Mouse (Mus musculus) forebrain, embryonic 10.5 days (tissue): ENCODE results near the gene Ppm1h. TPM values are rescaled to one million over a fixed set of nuclear protein-coding genes. Genes with fewer than 3 reads are reported as not detected.

Experiments
- DNase-seq: peaks from one replicate; pipeline ENCODE4 v3.0.0-alpha.2; 2017; ENCODE audit warnings: low spot score; ENCODE audit errors: extremely low spot score
- H3K27ac ChIP-seq: fragments of 300-500 bp; sonication (generic); 2 replicates; pipeline ENCODE4 v1.5.1; 2016; ENCODE audit warnings: mild to moderate bottlenecking
- H3K27me3 ChIP-seq: fragments of 300-500 bp; sonication (generic); 2 replicates; pipeline ENCODE4 v1.6.1; 2016; ENCODE audit warnings: mild to moderate bottlenecking; ENCODE audit not compliant: poor library complexity, severe bottlenecking
- H3K36me3 ChIP-seq: fragments of 300-500 bp; sonication (generic); replicated peaks from 2 replicates; pipeline ENCODE4 v1.6.1; 2016; ENCODE audit warnings: mild to moderate bottlenecking, moderate library complexity
- H3K4me1 ChIP-seq: fragments of 300-500 bp; sonication (generic); 2 replicates; pipeline ENCODE4 v1.6.1; 2016
- H3K4me3 ChIP-seq: fragments of 300-500 bp; sonication (generic); 2 replicates; pipeline ENCODE4 v1.5.1; 2016; ENCODE audit warnings: mild to moderate bottlenecking, moderate library complexity
- H3K9me3 ChIP-seq: fragments of 300-500 bp; sonication (generic); 2 replicates; pipeline ENCODE4 v1.6.1; 2016; ENCODE audit warnings: mild to moderate bottlenecking, moderate library complexity
- WGBS: fragments of 180-500 bp; shearing (Covaris S2); methylation state at CpG from one replicate; pipeline ENCODE4 v1.1.7; 2016; 5-methylcytosine and 5-hydroxymethylcytosine counted together
- polyA plus RNA-seq: library from polyadenylated mRNA; unstranded; fragments of >200 nt; fragmentation: Nextera tagmentation; extraction: Ambion mirVana; gene quantifications from 2 replicates; pipeline ENCODE4 v1.2.1, GENCODE M21; 2016

The Ppm1h gene
- polyA plus RNA-seq, 1 experiment from 2014 or later, result 2.7 TPM

DNA sequence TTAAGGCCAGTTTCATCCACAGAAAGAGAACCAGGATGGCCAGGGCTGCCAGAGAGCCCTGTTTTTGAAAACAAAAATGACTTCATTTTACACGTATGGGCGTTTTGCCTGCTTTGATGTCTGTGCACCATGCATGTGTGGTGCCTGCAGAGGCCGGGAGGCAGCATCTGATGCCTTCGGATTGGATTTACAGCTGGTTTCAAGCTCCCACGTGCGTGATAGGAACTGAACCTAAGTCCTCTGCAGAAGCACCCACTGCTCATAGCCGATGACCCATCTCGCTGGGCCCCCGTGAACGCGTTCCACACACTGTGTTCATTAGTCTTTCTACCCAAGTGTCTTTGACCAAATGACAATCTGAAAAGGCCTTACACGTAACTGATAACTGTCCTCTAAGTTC is 301.6 kb downstream of the Ppm1h start:
- H3K36me3 ChIP-seq, result peaks cover 50% of the 10 kb centered on the region

DNA sequence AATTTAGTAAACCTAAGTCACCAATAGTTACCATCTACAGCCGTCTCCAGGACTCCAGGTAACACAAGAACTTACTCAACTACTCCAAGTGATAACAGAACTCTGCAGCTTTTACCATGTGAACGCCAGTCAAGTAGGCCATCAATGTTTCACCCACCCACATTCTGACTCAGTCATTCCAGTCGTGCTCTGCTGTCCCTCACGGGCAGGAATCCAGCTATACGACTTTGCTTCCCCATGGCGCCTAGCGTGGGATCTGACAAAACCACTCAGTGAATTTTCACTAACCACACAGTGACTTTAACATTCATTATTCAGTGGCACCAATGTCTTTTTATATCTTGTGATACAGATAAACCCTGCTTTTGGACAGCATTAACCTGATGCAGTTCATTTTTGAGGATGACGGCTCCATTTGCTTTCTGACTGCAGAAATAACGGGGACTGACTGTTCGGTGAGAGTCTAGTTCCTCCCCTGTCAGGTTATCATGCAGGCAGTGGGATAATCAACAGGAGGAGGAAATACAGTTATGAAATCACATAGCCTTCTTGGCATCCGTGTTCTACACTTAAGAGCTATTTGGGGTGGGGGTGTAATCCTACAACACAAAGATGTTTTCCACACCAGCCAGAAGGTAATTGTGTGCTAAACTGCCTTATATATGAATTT is 304.5 kb downstream of the Ppm1h start:
- DNase-seq, result no peak
- peak overlapping the region; percentile 89 for H3K4me3 ChIP-seq
- H3K36me3 ChIP-seq, result peaks cover 50% of the 10 kb centered on the region
- no peaks in the 10 kb centered on the region for H3K27me3 ChIP-seq
- H3K27ac ChIP-seq, result no peak overlapping the region
- H3K9me3 ChIP-seq, result peaks cover 19% of the 10 kb centered on the region
- H3K4me1 ChIP-seq, result peaks cover 33% of the 10 kb centered on the region
- 93% methylated on average over 11 of the region's 11 CpGs for WGBS

More for the DNA sequence above, 301.6 kb downstream of the Ppm1h start:
- peaks cover 20% of the 10 kb centered on the region for H3K4me1 ChIP-seq
- no peak overlapping the region for H3K4me3 ChIP-seq
- H3K9me3 ChIP-seq, result peaks cover 19% of the 10 kb centered on the region
- no peaks in the 10 kb centered on the region for H3K27me3 ChIP-seq
- 96% methylated on average over 12 of the region's 12 CpGs for WGBS
- no peak for DNase-seq
- no peak overlapping the region for H3K27ac ChIP-seq

DNA sequence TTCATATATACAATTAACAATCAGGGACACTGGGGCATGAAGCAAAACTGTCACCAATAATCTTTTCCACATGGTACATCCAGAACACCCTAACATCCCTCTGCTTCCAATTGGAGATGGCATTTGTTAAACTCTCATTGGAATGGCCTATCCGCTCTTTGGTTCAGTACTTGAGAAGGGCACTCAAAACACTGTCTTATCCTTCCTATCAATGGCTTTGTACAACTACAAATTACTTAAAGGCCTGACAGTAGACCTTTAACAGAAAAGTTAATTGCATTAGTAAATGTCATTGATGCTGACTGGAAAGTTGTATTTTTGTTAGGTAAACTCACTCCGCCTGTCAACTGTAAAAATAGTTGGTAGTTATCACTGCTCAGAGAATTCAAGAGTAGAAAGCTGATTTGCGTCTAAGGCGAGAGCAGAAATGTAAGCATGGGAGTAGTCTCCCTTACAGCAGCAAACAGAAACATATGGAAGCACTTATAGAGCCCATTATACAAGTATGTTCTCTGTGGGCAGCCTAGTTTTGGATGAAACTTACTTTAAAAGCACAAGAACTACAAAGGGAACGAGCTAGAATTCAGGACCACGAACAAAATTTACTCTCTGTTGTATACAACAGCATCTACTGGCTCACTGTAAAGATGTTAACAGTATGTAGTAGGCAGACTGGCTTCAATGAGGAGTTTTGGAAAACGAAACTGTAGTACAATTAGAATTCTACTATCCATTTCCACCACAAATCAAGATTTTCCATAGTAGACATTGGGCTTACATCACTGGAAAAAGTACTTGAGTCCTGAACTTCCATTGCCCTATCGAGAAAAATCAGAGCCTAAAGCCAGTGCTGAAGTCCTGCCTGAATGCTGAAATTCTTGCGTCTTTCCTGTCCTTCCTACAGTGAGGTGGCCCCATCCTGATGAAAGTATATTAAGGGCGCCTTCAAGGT is 305.3 kb downstream of the Ppm1h start:
- peak overlapping the region; percentile 89 for H3K4me3 ChIP-seq
- H3K9me3 ChIP-seq, result peaks cover 19% of the 10 kb centered on the region
- H3K36me3 ChIP-seq, result peaks cover 48% of the 10 kb centered on the region
- H3K27me3 ChIP-seq, result no peaks in the 10 kb centered on the region
- peak overlapping the region; percentile 100 for H3K27ac ChIP-seq
- H3K4me1 ChIP-seq, result peaks cover 33% of the 10 kb centered on the region
- 72% methylated on average over 10 of the region's 10 CpGs for WGBS
- no peak for DNase-seq

DNA sequence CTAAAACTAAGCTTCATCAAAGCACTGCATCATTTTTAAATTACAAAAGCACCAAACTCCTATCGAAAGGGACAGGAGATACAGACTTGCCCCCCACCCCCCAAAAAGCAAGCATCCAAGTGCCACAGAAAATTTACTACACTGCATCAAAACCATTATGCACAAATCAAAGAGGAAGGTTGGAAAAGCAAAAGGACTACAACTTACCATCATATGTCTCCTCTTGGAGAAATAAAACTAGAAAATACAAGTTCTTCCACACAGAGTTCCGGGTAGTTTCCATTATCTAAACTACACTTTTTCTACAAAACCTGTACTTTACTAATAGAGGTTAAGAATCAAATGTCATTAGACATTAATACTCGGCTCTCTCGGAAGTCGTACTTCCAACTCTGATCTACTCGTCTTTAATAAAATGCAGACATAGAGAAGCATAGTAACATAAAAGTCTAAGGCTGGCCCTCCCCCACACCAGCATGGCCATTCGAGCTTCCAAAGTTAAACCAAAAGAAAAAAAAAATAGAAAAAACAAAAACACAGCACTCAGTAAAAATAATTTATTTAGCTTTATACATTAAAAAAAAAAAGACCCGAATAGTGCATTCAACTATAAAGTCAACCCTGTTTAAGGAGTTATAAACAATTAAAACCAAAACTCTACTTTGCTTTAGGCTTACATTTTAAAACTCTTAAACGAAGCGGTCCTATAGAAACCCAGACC is 306.1 kb downstream of the Ppm1h start:
- no peaks in the 10 kb centered on the region for H3K27me3 ChIP-seq
- peaks cover 33% of the 10 kb centered on the region for H3K4me1 ChIP-seq
- WGBS, result 9% methylated on average over 10 of the region's 10 CpGs
- peak overlapping the region; percentile 89 for H3K4me3 ChIP-seq
- peak overlapping the region; percentile 100 for H3K27ac ChIP-seq
- no peak for DNase-seq
- peaks cover 41% of the 10 kb centered on the region for H3K36me3 ChIP-seq
- H3K9me3 ChIP-seq, result peaks cover 19% of the 10 kb centered on the region

DNA sequence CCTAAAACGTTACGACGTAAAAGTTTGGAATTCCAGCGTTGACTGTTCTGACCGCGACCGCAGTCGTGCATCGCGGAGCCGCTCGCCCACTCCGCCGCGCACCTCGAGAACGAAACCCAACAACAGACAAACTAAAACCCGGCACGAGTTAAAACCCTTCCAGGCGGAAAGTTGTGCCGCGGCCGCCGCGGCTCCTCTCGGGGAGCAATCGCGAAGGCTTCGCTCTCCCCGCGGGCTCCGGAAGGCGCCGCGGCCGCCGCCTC is 306.6 kb downstream of the Ppm1h start:
- DNase-seq, result no peak
- Histone ChIP-seq H3K9me3 (peaks cover 16% of the 10 kb centered on the region), H3K27me3 (no peaks in the 10 kb centered on the region), H3K4me1 (peaks cover 33% of the 10 kb centered on the region), H3K27ac (peak overlapping the region; percentile 100), H3K4me3 (peak overlapping the region; percentile 89), H3K36me3 (peaks cover 36% of the 10 kb centered on the region)
- WGBS, result under 1% methylated on average over 37 of the region's 37 CpGs

DNA sequence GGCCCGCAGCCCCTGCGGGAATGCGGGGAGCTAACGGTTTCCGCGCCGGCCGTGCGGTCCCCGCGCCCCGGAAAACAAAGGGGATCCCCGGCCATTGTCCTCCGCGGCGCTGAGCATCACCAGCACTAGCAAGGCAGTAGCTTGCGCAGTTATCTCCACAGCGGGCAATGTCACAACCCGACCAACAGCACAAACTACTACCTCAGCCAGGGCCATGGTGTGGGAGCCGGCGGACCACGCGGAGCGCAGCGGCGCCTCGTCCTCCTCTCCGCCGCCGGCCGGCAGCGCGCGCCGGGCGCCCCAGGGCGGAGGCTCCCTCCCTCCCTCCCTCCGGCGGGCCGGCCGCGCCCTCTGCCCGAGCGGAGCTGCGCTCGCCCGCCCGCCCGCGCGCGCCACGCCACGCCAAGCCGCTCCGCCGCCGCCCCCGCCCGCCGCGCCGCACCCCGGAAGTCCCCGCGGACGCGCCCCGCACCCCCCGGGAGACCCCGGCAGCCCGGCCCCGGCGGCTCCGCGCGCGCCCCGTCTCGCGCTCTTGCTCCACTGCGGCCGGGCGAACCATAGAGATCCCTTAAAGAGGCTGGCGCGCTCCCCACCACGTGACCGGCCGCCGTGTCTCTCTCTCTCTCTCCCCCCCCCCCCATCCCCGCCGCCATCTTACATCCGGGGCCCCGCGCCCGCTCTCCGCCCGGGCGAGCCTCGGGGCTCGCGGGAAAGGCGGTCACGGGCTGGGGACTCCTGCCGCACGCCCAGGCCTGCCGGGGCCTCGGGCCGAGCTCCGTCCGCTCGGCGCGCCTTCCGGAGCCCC is 307.2 kb downstream of the Ppm1h start:
- Histone ChIP-seq H3K36me3 (peaks cover 34% of the 10 kb centered on the region), H3K9me3 (peaks cover 11% of the 10 kb centered on the region), H3K4me3 (peak overlapping the region; percentile 89), H3K4me1 (peaks cover 33% of the 10 kb centered on the region), H3K27ac (peak overlapping the region; percentile 100), H3K27me3 (no peaks in the 10 kb centered on the region)
- peak; percentile 86 for DNase-seq
- WGBS, result 1% methylated on average over 60 of the region's 115 CpGs

DNA sequence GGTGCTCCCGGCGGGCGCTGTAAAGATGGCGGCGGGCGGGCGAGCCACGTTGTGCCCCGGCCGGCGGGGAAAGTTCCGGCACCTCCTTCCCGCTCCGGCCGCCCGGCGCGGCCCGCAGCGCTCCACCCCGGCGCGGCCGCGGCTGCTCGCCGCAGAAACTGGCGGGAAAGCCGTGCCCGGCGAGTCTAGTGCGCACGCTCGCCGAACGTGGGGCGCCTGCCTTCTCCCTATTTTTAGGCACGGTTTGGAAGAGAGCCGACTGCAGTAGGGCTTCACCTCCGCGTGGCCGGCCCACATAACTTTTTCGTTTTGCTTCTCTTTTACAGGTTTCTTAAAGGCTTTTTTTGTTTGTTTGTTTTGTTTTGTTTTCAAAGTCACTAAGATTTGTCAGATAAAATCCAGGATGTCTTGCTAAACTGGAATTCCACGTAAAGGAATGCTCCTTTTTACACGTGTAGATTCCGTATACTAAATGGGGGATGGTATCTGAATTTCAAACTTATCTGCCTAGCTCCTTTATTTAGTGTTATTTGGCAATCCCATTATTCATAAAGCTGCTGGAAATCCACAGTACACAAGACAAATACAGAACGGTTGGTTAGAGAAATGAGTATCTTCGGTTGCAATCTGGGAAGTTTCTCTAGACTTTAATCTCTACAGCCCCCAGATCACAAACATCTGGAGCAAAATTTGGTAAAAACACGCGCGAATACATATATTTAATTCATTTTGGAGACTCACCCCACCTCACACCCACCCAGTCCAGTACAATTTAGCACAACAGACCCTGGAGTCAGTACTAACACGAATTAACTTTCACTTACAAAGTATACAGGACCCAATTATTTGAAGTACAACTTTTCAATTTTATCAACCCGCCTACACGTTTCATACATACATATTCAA is 308.0 kb downstream of the Ppm1h start:
- Histone ChIP-seq H3K4me3 (peak overlapping the region; percentile 89), H3K27ac (peak overlapping the region; percentile 100), H3K27me3 (no peaks in the 10 kb centered on the region), H3K9me3 (peaks cover 6% of the 10 kb centered on the region; the same call in 1 of the 2 replicates), H3K36me3 (peaks cover 34% of the 10 kb centered on the region), H3K4me1 (peaks cover 33% of the 10 kb centered on the region)
- DNase-seq, result peak; percentile 80
- whole genome bisulfite sequencing, result 11% methylated on average over 54 of the region's 54 CpGs

DNA sequence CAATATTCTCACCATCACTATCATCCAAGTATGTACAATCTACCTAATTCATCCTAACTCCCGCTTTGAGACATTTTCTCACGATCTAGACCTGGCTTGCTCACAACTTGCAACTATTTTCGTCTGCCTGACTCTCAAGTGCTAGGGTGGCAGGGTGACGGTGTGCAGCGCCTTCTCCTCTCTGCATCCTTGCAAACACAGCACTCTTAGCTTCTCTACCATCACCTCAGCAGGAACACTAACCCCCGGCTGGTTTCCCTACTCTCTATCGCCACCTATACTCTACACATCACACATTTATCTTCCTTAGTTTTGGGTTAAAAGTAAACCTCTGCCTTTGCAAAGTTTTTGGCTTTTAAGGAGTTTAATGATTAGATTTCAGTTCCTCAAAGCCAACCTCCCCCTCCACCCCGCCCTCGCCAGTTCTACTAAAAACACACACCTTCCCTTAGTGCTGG is 309.1 kb downstream of the Ppm1h start:
- H3K27ac ChIP-seq, result 0 out of 2 replicates have a peak overlapping the region, but pooled peaks have one; percentile 64
- peaks cover 6% of the 10 kb centered on the region; the same call in 1 of the 2 replicates for H3K9me3 ChIP-seq
- 26% methylated on average over 9 of the region's 9 CpGs for WGBS
- H3K36me3 ChIP-seq, result peaks cover 27% of the 10 kb centered on the region
- H3K4me1 ChIP-seq, result peaks cover 33% of the 10 kb centered on the region
- peak; percentile 44 for DNase-seq
- no peaks in the 10 kb centered on the region for H3K27me3 ChIP-seq
- H3K4me3 ChIP-seq, result no peak overlapping the region

DNA sequence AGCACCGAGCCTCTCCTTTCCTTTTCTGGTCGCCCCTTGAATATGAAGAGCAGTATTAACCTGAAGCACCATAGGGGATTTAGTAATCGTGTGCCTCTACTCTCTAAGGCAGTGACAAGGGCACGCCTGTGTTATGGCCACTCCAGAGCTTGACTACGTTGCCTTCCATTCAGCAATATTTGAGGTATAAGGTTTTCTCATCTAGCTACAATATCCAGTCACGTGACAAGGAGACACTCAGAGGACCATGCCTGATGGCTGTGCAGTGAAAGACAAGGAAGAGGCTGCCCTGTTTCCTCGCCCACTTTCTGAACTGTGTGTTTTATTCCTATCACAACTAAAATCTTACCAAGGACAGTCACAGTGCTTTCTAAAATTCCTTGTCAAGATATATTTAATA is 309.8 kb downstream of the Ppm1h start:
- Histone ChIP-seq H3K36me3 (peaks cover 24% of the 10 kb centered on the region), H3K4me1 (peaks cover 27% of the 10 kb centered on the region), H3K9me3 (no peaks in the 10 kb centered on the region), H3K27me3 (no peaks in the 10 kb centered on the region), H3K4me3 (no peak overlapping the region), H3K27ac (no peak overlapping the region)
- 84% methylated on average over 7 of the region's 7 CpGs for WGBS
- DNase-seq, result no peak

DNA sequence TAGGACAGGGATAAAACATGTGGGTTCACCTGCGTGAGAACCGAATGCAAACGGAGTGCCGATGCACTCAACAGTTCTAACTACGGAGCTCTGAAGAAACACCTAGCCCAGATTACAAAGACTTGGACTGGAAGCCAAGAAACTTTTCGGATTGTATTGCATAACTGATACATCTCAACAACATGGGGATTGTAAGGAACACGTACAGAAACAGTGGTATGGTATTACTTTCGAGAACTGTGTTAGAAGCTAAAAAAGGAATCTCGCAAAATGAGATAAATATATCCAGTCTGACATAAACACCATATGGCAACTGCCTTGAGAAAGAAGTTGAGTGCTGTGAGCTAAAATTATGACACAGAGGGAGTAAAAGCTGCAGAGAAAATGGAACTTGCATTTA is 311.4 kb downstream of the Ppm1h start:
- no peak overlapping the region for H3K4me3 ChIP-seq

DNA sequence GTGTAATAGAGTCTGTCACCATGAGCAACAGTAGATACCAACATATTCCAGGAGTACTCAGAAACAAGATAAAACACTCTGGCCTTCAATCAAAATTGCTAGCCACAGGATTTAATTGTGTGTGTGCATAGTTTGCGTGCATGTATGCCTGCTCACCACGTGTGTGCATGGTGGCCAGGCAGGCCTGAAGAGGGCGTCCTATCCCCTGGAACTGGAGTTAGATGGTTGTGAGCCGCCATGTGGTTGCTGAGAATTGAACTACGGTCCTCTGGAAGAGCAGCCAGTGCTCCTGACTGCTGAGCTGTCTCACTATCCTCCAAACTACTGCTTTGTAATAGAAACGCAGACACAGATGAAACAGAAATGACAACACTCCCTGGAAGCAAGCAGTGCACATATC is 312.0 kb downstream of the Ppm1h start:
- Histone ChIP-seq H3K27ac (no peak overlapping the region), H3K36me3 (peaks cover 33% of the 10 kb centered on the region), H3K9me3 (no peaks in the 10 kb centered on the region), H3K4me3 (no peak overlapping the region), H3K4me1 (peaks cover 19% of the 10 kb centered on the region), H3K27me3 (no peaks in the 10 kb centered on the region)
- DNase-seq, result no peak
- 92% methylated on average over 6 of the region's 6 CpGs for WGBS

More for the DNA sequence above, 311.4 kb downstream of the Ppm1h start:
- Histone ChIP-seq H3K27ac (no peak overlapping the region), H3K4me1 (peaks cover 19% of the 10 kb centered on the region), H3K9me3 (no peaks in the 10 kb centered on the region), H3K27me3 (no peaks in the 10 kb centered on the region), H3K36me3 (peaks cover 26% of the 10 kb centered on the region)
- WGBS, result 96% methylated on average over 9 of the region's 9 CpGs
- DNase-seq, result no peak
